14 mouse cellular contexts compared by ENCODE assay signal in the genomic region with DNA sequence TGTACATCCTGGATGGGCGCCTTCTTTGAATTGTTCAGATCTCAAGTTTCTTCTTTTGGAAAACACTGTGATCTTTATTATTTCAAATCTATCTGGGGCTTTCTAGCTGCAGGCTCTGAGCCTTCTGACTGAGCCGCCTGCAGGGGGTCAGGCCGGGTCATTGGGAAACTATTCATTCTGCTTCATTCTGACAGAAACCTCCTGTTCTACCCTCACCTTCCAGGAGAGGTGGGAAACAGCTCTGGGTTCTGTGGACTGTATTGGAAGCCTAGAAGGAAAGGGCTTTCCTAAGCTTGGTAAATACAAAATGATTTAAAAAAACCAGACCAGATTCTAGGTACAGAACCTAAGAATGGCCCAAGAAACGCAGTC.
DNase-seq lines count a peak whose midpoint lies in the region; ATAC-seq and TF ChIP-seq lines count a peak whose summit lies in the region.
"Had no signal": no experiment of that assay in that cellular context is flagged by ENCODE, and none has a peak within 500 bp of the region (broad histone marks: within the 10 kb centered on the region; RNA-seq: fewer than 3 reads in every experiment).

No protein-coding gene starts in this region.

- whole genome bisulfite sequencing in heart, embryonic 13.5 days, result 69% methylated on average over 4 of the region's 4 CpGs
- 28% methylated on average over 4 of the region's 4 CpGs for WGBS in embryonic facial prominence, embryonic 14.5 days
- 64% methylated on average over 4 of the region's 4 CpGs for WGBS in neural tube, embryonic 15.5 days

- H3K4me2 ChIP-seq in heart, embryonic 13.5 days, result no peak overlapping the region
- H3K4me2 ChIP-seq in embryonic facial prominence, embryonic 14.5 days (ENCODE audit: low read depth, low read length), result no peak overlapping the region
- no peak overlapping the region for H3K4me2 ChIP-seq in neural tube, embryonic 15.5 days
- H3K4me2 ChIP-seq: liver, embryonic 11.5 days had no signal

- H3K9ac ChIP-seq in heart, embryonic 13.5 days, result no peak overlapping the region
- no peak overlapping the region for H3K9ac ChIP-seq in embryonic facial prominence, embryonic 14.5 days (ENCODE audit: low read depth, low read length)
- H3K9ac ChIP-seq in neural tube, embryonic 15.5 days (replicated peaks), result no peak overlapping the region

- H3K36me3 ChIP-seq in heart, embryonic 13.5 days, result peaks cover 28% of the 10 kb centered on the region
- peaks cover 15% of the 10 kb centered on the region; the same call in 1 of the 2 replicates for H3K36me3 ChIP-seq in embryonic facial prominence, embryonic 14.5 days (ENCODE audit: control insufficient read depth, insufficient read depth, low read length)
- peaks cover 5% of the 10 kb centered on the region; the same call in 1 of the 2 replicates for H3K36me3 ChIP-seq in neural tube, embryonic 15.5 days

- H3K27ac ChIP-seq in heart, embryonic 13.5 days (replicated peaks), result peak overlapping the region; percentile 10; the same call in 1 of the 2 replicates
- peak overlapping the region; percentile 58; the same call in 1 of the 2 replicates for H3K27ac ChIP-seq in layer of hippocampus, adult 2 months
- H3K27ac ChIP-seq in embryonic facial prominence, embryonic 14.5 days (replicated peaks; ENCODE audit: low read depth, low read length), result peak overlapping the region; percentile 63
- H3K27ac ChIP-seq in neural tube, embryonic 15.5 days (replicated peaks), result peak overlapping the region; percentile 45
- H3K27ac ChIP-seq: heart, embryonic 10.5 days had no signal

- H3K27me3 ChIP-seq in heart, embryonic 13.5 days (replicated peaks), result no peaks in the 10 kb centered on the region
- no peaks in the 10 kb centered on the region for H3K27me3 ChIP-seq in embryonic facial prominence, embryonic 14.5 days (replicated peaks; ENCODE audit: control insufficient read depth, insufficient read depth, low read length)
- no peaks in the 10 kb centered on the region for H3K27me3 ChIP-seq in neural tube, embryonic 15.5 days (replicated peaks)

- peaks cover 5% of the 10 kb centered on the region; the same call in 1 of the 2 replicates for H3K9me3 ChIP-seq in heart, embryonic 13.5 days
- H3K9me3 ChIP-seq in embryonic facial prominence, embryonic 14.5 days (ENCODE audit: control insufficient read depth, low read length), result no peaks in the 10 kb centered on the region
- H3K9me3 ChIP-seq in neural tube, embryonic 15.5 days (replicated peaks), result no peaks in the 10 kb centered on the region
- H3K9me3 ChIP-seq: heart, embryonic 10.5 days had no signal

- no peak overlapping the region for H3K4me3 ChIP-seq in heart, embryonic 13.5 days
- no peak overlapping the region for H3K4me3 ChIP-seq in layer of hippocampus, adult 2 months
- H3K4me3 ChIP-seq in embryonic facial prominence, embryonic 14.5 days (ENCODE audit: low read depth, low read length), result no peak overlapping the region
- no peak overlapping the region for H3K4me3 ChIP-seq in neural tube, embryonic 15.5 days (replicated peaks)
- H3K4me3 ChIP-seq: heart, embryonic 10.5 days had no signal

- no peak for DNase-seq in heart, adult 18-20 months
- DNase-seq in layer of hippocampus, adult 2 months (ENCODE audit: low spot score in 2 of 2), result no peak
- no peak for DNase-seq in layer of hippocampus, postnatal 14 days (ENCODE audit: low spot score in 2 of 2)
- DNase-seq in embryonic facial prominence, embryonic 14.5 days (ENCODE audit: low spot score), result peak; percentile 48
- DNase-seq in layer of hippocampus, adult 9-11 months, result no peak
- DNase-seq: cerebellum, postnatal 14 days; layer of hippocampus, postnatal 36 days; right cerebral cortex, postnatal 4 days; thymus, adult 2 months had no signal

- peaks cover 45% of the 10 kb centered on the region for H3K4me1 ChIP-seq in heart, embryonic 13.5 days
- peaks cover 16% of the 10 kb centered on the region for H3K4me1 ChIP-seq in embryonic facial prominence, embryonic 14.5 days (ENCODE audit: control insufficient read depth, insufficient read depth, low read length)
- H3K4me1 ChIP-seq in neural tube, embryonic 15.5 days, result peaks cover 16% of the 10 kb centered on the region

- no peak for TF ChIP-seq CTCF in layer of hippocampus, adult 2 months (conservative IDR thresholded peaks at IDR 0.05)

- no peak for ATAC-seq in heart, embryonic 13.5 days (ENCODE audit: extremely low read depth, insufficient number of reproducible peaks, low FRiP score, low TSS enrichment)
- peak; percentile 8; the same call in 1 of the 2 replicates for ATAC-seq in embryonic facial prominence, embryonic 14.5 days (ENCODE audit: low read depth)
- no peak for ATAC-seq in neural tube, embryonic 15.5 days (ENCODE audit: low FRiP score)
- no peak for ATAC-seq in cerebellum, adult (ENCODE audit: insufficient number of reproducible peaks, low FRiP score, low TSS enrichment)

Comparison
In these comparisons a context has a peak if more than half of its experiments do, and no peak if none do; other contexts are left out.
1. H3K27ac ChIP-seq: peak in every context shown above with its lines; median percentile 63 in embryonic facial prominence, embryonic 14.5 days; 58 in layer of hippocampus, adult 2 months; 45 in neural tube, embryonic 15.5 days; 10 in heart, embryonic 13.5 days.